Mouse (Mus musculus): Measurements from ENCODE around the gene Srarp.

The Srarp gene

DNA sequence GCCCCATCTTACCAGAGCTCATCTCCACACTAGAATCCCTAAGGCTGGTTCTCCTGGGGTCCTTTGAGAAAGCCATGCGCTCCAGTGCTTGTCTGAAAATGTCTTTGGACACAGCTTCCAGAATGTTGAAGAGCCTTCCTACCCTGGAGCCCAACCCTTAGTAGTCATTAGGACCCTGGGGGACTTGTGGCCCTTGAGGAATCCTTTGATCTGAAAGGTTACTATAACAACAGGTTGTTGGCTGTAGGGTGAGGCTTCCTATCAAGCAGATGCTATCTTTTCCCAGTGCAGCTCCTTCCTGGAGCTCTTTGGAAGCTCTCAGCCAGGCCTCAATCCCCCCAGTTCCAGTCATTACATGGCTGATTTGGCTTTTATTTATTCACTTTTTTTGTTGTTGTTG lies at the start of gene Srarp:
TSS of gene Srarp (minus strand) at position 132 of the 400 bp plus-strand sequence.
- no peak for DNase-seq (ENCODE audit: low spot score)

DNA sequence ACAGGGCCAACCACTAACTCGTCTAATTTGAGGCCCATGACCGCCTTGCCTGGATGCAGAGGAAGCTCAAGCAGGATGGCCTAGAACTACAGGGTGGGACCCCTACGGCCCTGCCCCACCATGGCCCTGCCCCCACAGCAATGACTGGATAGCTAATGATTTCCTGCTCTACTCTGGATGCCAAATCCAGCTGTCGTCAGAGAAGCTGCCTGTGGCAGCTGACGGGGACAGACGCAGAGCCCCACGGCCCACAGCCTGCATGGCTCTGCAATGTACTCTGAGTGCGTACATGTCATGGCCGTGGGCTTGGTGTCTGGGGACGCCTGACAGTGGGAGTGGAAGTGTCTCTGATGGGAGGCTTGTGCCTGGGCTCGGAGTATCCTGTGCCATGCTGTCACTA lies 48.2 kb upstream of the Srarp start:
- DNase-seq (ENCODE audit: low spot score) = no peak

DNA sequence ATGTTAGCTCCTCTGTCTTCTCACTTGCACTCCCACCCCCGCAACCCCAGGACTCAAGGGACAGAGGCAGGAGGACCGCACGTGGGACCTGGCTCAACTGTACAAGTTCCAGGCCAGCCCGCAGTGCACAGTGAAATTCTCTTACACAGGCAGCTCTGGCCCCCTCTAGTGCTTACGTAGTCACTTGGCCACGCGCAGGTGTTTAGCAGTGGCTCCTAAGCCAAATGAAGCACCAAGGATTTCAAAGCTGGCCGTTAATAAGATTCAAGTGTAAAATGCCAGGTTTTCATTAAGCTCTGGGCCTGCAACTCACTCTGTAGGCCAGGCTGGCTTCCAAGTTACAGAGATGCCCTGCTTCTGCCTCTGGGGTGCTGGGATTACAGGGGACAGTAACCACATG lies 43.5 kb upstream of the Srarp start:
- DNase-seq (ENCODE audit: low spot score) = no peak

DNA sequence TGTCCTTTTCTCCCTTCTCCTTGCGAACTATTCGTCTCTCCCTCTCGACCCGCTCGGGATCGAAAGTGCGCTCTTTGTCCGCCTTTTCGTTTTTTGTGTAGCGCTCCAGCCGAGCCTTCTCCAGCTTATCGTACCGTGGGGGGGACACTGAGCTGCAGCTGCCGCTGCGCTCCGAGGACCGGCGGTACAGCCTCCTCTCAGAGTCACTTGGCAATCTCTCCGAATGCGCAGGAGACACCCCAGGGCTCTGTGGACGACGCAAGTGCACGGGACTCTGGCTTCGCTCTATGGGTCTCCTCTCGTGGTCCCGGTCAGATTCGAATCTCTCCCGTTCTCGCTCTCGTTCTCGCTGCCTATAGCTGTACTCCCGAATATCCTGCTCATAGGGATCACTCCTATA lies 42.9 kb upstream of the Srarp start:
- DNase-seq (ENCODE audit: low spot score) = no peak

DNA sequence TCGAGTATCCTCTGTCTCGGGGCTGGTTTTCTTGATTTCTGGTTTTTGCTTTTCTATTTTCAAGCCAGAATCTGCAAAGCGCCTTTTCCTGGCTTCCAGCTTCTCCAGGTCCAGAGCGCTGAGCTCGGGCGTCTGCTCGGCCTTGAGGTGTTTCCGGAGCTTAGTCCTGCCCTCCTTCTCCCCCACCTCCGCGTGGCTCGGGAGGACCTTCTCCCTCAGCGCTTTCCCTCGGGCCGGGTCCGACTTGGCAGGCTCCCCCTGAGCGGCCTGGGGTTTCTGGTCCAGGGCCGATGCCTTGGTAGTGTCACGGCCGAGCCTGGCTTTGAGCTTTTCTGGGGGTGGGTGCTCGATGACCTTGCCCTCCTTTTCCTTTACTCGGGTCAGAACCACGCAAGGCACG lies 42.3 kb upstream of the Srarp start:
- DNase-seq (ENCODE audit: low spot score) = no peak

DNA sequence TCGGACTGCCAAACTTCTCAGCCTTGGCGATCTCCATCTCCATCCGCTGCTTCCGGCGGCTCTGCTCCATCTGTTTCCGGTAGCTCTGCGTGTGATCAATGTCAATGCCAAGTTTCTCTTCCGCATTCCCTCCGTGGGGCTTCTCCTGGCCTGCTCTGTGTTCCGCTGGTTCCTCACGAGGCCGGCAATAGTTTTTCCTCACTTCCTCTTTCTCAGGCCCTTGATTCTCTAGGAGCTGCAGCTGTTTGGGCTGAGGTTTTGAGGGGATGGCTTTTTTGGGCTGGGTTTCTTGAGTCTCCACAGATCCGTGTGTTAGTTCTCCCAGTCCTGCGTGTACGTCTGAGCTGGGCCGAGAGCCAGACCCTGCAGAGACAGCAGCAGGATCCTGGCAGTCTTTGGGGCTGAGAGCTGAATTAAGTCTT lies 41.8 kb upstream of the Srarp start:
- peak; percentile 22 for DNase-seq (ENCODE audit: low spot score)

DNA sequence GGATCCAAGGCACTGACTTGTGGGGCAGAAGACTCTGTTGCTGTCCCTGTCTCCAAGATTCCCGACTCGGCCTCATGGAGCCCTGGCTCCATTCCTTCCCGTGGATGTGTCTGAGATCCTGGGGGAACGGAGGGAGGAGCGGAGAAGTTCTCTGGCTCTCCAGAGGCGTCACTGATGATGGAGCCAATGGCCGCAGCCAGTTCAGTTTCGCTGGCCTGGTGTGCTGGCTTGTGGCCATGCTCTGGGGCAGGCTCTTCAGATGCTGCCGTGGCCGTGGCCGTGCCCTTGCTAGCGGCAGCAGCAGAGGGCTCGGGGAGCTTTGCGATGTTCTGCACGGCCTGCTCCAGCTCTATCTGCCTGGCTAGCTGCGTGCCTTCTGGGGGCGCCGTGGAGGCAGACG lies 38.5 kb upstream of the Srarp start:
- no peak for DNase-seq (ENCODE audit: low spot score)

DNA sequence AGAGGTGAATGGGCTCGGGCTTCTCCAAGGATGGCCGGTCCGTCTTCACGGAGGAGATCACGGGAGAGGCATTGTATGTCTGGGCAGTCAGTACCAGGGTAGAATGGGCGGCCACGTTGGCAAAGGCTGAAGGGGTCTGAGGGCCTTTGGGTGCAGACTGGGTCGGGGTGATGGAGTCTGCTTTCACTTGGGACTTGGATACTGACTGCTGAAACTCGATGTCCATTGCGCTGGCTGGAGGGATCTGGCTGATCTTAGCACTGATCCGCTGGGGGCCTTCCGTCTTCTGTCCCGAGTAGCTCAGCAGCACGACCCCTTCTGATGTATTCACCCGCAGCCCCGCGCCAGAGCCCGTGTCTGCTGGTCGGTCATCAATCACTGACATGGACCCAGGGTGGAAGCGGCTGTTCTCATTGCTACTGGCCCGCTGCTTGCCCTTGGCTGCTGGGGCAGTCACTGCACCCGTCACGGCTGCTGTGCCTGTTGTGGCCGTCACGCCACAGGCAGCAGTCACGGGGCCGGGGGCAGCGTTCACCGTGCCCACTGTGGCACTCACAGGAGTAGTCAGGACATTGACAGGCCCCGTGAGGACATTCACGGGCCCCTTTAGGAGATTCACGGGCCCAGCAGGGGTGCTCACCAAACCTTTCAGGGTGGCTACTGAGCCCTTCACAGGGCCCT lies 36.9 kb upstream of the Srarp start:
- DNase-seq (ENCODE audit: low spot score) = no peak

DNA sequence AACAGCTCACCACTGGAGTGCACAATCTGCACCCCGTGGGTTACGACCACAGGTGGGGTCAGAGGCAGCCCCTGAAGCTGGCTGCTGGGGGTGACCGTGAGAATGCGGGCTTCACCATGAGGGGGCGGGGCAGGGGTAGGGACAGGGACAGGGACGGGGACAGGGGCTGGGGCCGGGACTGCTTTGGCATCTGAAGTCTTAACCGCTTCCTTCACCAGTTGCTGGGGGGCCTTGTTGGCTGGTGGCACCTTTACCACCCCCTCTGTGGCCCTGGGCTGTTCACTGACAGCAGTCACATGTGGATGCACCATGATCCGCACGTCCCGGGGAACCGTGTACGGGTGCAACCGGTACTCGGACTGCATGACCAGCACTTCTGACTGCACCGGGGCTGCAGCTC lies 35.6 kb upstream of the Srarp start:
- DNase-seq (ENCODE audit: low spot score) = no peak

DNA sequence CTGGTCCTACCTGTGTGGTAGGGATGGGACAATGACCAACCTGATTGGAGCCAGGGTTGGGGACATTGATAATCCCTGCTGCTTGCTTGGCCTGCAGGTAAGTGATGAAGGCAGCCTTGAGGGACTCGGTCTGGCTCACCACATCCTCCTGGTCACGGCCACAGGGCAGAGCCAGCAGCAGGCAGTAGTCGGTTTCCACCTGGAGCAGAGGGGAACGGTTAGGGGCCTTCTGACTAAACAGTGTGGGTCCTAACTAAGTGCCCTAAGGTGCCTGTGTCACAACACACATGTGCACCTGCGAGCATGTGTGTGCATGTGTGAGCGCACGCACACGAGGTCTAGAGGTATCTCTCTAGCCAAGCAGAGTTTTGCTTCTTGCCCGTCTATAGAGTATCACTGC lies 33.4 kb upstream of the Srarp start:
- DNase-seq (ENCODE audit: low spot score) = no peak

DNA sequence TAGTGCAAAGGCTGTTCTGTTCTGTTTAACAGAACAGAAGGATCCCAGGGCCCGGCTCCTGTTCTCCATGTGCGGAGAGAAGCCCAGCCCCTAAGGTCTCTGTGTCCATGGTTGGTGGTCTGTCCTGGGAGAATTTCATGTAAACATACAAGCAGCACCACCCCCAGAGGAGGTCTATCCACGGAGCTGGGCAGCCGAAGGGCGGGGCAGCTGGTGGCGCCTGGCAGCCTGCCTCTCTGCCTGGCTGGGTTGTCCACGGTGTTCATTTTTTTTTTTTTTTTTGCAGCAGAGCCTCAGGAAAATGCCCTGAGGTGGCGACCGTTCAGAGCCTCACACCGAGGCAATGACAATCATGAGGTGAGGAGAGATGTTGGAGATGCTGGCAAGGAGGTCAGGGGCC lies 32.7 kb upstream of the Srarp start:
- no peak for DNase-seq (ENCODE audit: low spot score)

DNA sequence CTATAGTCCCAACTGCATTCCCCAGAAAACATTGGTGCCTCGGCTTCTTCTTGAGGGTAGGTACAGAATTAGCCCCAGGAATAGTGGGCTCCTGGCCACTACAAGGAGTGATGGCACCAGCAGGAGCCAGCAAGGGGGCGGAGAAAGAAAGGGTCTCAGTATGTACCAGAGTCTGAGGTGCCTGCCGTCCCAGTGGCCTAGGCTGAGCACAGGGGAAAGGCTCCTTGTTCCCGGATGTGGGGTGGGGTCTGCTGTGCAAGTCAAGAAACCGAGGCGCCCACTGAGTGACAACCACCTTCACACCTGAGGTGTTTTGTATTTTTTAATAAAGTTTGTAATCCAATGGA lies 31.6 kb upstream of the Srarp start:
- no peak for DNase-seq (ENCODE audit: low spot score)

DNA sequence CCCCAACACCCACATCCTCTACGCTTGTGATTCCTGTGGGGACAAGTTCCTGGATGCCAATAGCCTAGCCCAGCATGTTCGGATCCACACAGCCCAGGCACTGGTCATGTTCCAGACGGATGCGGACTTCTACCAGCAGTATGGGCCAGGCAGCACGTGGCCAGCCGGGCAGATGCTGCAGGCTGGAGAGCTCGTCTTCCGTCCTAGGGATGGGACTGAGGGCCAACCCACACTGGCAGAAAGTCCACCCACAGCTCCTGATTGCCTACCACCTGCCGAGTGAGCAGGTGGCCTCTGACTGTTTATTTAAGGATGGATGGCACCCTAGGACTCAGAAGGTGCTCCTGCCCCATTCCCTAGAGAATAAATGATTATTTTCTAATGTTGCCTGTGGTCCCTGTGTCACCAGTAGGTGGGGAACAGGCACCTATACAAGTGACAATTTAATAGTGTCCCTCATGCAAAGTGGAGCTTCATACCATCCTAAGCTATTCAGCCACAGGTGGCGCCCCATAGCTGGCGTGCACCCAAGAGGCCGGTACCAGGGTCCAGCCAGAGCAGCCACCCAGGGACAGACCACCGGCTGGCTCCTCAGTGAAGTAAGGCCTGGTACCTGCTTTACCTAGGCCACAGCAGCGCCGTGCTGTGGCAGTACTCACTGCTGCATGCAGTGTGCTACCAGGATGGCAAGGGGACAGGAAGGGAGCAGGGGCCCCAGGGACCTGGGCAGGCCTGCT lies 31.1 kb upstream of the Srarp start:
- no peak for DNase-seq (ENCODE audit: low spot score)

DNA sequence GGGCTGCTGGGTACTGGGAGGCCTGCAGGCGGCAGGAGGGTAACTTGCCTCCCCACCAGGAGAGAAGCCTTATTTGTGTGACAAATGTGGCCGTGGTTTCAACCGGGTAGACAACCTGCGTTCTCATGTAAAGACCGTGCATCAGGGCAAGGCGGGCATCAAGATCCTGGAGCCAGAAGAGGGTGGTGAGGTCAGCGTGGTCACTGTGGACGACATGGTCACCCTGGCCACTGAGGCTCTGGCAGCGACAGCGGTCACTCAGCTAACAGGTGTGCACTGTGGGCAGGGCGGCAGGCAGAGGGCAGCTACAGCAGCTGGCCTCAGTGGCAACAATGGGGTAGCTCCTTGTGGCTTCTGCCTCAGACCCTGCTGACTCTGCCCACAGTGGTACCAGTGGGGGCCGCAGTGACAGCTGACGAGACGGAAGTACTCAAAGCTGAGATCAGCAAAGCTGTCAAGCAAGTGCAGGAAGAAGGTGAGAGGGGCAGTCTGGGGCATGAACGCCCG lies 30.4 kb upstream of the Srarp start:
- no peak for DNase-seq (ENCODE audit: low spot score)

DNA sequence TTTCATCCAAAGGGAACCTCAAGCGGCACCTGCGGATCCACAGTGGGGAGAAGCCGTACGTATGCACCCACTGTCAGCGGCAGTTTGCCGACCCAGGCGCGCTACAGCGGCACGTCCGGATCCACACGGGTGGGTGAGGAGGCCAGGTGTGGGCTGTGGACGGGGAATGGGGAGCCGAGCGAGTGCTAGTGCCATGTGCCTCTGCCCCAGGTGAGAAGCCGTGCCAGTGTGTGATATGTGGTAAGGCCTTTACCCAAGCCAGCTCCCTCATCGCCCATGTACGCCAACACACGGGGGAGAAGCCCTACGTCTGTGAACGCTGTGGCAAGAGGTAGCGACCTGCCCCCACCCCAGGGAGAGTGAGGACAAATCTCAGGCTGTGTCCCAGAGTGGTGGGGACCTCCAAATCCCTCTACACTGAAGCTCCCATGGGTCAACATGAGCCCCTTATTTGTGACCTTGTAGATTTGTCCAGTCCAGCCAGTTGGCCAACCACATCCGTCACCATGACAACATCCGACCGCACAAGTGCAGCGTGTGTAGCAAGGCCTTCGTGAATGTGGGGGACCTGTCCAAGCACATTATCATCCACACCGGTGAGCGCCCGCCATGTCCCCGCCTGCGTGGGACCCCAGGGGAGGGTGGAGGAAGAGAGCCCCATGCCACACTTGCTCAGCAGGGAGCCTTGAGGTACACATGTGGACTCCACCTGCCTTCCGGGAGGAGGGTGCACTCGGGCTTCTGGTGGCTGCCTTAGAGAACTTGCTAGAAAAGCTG lies 29.8 kb upstream of the Srarp start:
- DNase-seq (ENCODE audit: low spot score) = no peak

DNA sequence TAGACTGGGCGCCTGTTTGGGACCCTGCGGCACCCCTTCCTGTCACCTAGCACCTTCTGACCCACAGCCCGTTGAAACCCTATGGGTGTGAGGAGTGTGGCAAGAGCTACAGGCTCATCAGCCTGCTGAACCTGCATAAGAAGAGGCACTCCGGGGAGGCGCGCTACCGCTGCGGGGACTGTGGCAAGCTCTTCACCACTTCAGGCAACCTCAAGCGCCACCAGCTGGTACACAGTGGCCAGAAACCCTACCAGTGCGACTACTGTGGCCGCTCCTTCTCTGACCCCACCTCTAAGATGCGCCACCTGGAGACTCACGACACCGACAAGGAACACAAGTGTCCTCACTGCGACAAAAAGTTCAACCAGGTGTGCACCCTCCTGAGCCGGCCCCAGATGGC lies 28.8 kb upstream of the Srarp start:
- DNase-seq (ENCODE audit: low spot score) = no peak

DNA sequence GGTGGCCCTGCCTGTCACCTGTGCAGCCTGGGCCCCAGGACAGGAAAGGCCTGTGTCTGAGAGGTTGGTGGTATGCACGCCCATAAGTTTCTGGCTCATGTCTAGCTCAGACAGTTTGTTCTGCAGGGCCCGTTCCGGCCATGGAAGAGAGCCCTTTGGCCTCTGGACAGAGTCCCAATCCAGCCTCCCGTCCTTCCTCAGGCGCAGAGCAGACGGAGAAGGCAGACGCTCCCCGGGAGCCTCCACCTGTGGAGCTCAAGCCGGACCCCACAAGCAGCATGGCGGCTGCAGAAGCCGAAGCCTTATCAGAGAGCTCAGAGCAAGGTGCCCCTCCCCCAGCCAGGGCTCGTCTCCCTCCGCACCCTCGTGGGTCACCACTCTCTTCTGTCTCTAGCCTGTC lies 27.6 kb upstream of the Srarp start:
- no peak for DNase-seq (ENCODE audit: low spot score)

DNA sequence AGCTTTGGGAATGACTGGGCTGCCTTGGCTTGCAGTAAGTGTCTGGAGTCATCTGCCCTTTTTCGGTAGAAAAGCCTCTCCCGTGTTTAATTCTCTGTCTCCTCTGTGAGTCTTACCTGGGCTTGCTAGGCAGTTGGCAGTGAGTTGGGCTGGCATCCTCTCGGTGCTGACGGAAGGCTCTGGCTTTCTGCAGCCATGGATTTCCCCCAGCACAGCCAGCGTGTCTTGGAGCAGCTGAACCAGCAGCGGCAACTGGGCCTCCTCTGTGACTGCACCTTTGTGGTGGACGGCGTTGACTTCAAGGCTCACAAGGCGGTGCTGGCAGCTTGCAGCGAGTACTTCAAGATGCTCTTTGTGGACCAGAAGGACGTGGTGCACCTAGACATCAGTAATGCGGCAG lies 25.7 kb upstream of the Srarp start:
- no peak for DNase-seq (ENCODE audit: low spot score)

DNA sequence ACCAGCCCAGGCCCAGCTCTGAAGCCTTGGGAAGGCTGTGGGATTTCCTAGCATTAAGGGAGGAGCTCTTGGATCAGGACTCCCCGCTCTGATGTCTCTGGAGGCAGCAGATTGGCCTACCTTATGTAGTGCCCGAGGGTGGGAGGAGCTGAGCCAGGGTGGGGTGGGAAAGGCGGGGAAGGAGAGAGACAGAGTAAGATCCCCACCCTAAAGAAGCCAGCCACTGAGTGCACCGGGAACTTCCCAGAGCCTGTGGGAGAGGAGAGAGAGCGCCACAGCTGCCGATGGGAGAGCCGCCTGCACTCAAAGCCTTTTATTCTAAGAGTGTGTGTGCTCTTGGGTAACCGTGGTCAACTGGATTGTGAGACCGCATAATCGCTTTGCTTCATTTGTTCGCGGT lies 25.2 kb upstream of the Srarp start:
- DNase-seq (ENCODE audit: low spot score) = no peak

DNA sequence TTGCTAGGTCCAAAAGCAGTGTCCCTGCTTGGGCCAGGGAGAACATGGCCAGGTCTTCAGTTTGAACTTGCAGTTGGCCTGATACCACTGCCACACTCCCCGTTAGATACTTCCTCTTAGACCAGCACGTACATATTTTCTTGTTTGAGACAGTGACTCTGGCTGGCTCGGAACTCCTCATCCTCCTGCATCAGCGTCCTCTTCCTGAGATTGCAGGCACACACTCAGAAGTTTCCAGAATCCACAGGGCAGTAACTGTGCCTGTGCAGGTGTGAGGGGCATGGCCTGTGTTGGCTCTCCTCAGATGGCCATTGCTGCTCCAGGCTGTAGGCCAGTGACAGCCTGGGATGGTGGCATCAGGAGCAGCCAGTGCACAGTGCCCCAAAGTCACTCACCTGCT lies 24.6 kb upstream of the Srarp start:
- DNase-seq (ENCODE audit: low spot score) = no peak

DNA sequence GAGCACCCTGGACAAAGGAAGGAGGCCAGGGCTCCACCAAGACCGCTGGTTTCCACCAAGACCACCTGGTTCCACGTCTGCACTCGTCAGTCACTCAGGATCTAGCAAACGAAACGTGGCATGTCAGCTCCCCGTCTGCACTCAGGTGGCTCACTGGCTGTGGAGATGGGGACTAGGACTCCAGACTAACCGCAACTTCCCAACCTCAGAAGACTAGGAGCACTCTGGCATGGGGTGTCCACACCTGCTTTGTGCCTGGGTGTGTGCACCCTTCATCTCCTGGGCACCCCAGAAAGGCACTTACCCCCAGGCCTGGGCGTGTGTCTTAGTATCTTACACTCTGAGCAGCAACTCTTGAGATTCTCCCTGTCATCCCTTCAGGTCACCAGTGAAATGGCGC lies 23.9 kb upstream of the Srarp start:
- DNase-seq (ENCODE audit: low spot score) = no peak

DNA sequence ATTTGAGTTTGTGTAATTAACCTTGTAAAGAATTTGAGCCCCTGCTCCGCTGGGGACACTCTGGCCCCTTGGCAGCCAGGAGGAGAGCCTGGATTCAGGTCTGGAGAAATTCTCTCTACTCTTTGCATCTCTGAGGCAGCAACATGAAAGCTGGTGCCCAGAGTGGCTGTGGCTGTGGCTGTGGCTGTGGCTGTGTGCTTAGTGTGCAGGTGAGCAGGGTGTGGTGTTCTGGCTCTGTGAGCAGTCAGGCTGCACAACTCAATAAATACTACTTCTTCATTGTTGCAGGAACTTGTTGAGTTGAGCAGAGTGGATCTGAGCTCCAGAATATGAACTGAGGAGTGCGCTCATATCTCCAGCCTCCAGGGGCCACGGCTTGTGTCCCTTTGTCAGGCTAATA lies 23.0 kb upstream of the Srarp start:
- DNase-seq (ENCODE audit: low spot score) = no peak

DNA sequence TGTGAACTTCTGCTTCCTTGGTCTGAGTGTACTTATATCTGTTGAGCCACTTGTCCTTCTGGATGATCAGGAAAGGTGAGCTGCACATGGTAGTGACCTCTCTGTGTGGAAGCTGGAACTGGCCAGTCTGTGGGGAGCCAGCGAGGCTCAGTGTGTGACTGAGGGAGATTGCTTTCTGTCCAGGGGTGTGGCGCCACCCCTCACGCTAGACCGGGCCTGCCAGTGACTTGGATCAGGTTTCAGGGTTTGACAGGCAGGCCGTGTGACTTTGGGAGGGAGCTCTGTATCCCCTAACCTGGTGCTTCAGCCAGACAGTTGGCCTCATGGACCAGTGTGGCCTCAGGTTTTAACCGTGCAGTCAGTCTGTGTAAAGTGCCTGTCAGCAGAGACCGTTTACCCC lies 22.3 kb upstream of the Srarp start:
- no peak for DNase-seq (ENCODE audit: low spot score)

Data from T-cell, adult 2 months (primary cell).